In the genomic region with DNA sequence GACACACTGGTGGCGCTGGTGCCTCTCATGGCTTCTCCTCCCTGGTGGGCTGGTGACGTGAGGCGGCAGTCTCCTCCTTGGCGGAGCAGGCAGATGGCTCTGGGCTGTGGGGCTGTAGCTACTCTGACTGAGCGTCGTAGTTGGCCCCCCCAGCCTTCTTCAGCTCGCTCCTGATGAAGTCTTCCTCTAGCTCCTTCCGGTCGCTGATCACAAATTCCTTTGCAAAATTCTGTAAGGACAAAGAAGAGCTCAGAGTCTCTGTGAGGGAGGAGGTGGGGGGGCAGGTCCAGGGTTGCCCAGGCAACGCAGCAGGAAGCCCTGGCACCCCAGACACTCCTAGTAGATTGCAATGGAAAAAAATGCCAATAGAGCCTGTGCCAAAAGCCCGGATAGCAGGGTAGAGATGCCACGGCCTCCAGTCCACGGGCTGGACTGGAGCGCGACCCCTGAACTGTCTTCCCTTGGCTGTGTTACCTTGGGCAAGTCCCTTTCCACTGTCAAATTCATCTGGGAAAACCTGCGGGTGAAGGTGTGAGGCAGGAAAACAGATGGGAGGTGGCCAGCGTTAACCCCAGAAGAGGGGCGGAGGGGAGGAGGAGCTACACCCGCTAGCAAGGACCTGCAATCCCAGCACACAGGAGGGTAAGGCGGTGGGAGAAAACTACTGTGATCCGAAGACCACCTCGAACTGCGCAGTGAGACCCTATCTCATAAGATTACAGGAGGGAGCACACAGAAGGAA, we compare ENCODE assay signal across 11 mouse cellular contexts. TPM values are rescaled to one million over a fixed set of nuclear protein-coding genes. Genes with fewer than 3 reads are reported as not detected.
A peak's percentile ranks its signal among the peaks of the same experiment; 100 is the strongest.
DNase-seq lines count a peak whose midpoint lies in the region; ATAC-seq and TF ChIP-seq lines count a peak whose summit lies in the region.
"Had no signal": no experiment of that assay in that cellular context is flagged by ENCODE, and none has a peak within 500 bp of the region (broad histone marks: within the 10 kb centered on the region; RNA-seq: fewer than 3 reads in every experiment).

No protein-coding gene starts in this region.

- no peak overlapping the region for H3K4me2 ChIP-seq in forebrain, embryonic 12.5 days
- no peak overlapping the region for H3K4me2 ChIP-seq in intestine, embryonic 15.5 days (replicated peaks)
- H3K4me2 ChIP-seq: limb, embryonic 15.5 days had no signal

- DNase-seq in layer of hippocampus, adult 11-12 months (ENCODE audit: low spot score): peak; percentile 53
- DNase-seq in layer of hippocampus, postnatal 25 days (ENCODE audit: extremely low spot score in 1 of 2, low spot score in 1 of 2): no peak
- no peak for DNase-seq in heart, adult 8-10 months (ENCODE audit: low spot score)
- DNase-seq in kidney, adult 9 months: no peak
- DNase-seq: B cell, adult 2 months; lung, postnatal 14 days had no signal

- H3K27me3 ChIP-seq in forebrain, embryonic 12.5 days: no peaks in the 10 kb centered on the region
- no peaks in the 10 kb centered on the region for H3K27me3 ChIP-seq in intestine, embryonic 15.5 days (replicated peaks)
- H3K27me3 ChIP-seq: limb, embryonic 15.5 days had no signal

- no peak for TF ChIP-seq POLR2A in olfactory bulb, adult 2 months (IDR thresholded peaks at IDR 0.05; ENCODE audit: insufficient read depth, low read depth, low read length)

- peak overlapping the region; percentile 63; the same call in 1 of the 2 replicates for H3K27ac ChIP-seq in forebrain, embryonic 12.5 days
- peak overlapping the region; percentile 82 for H3K27ac ChIP-seq in intestine, embryonic 15.5 days
- peak overlapping the region; percentile 58 for H3K27ac ChIP-seq in olfactory bulb, adult 2 months (ENCODE audit: insufficient read depth, low read depth, low read length)
- H3K27ac ChIP-seq: limb, embryonic 15.5 days had no signal

- peaks cover 50% of the 10 kb centered on the region for H3K4me1 ChIP-seq in forebrain, embryonic 12.5 days
- H3K4me1 ChIP-seq in intestine, embryonic 15.5 days (replicated peaks): peaks cover 53% of the 10 kb centered on the region
- H3K4me1 ChIP-seq in olfactory bulb, adult 2 months (ENCODE audit: control insufficient read depth, insufficient read depth, low read length): peaks cover 61% of the 10 kb centered on the region

- H3K9ac ChIP-seq in forebrain, embryonic 12.5 days: no peak overlapping the region
- no peak overlapping the region for H3K9ac ChIP-seq in intestine, embryonic 15.5 days
- H3K9ac ChIP-seq: limb, embryonic 15.5 days had no signal

- no peak for TF ChIP-seq CTCF in olfactory bulb, adult 2 months (IDR thresholded peaks at IDR 0.05; ENCODE audit: insufficient read depth, low read depth, low read length)

- peak; percentile 57; the same call in 1 of the 2 replicates for ATAC-seq in forebrain, embryonic 12.5 days (ENCODE audit: low FRiP score)
- 0 out of 2 replicates have a peak, but pooled peaks have one; percentile 0 for ATAC-seq in intestine, embryonic 15.5 days
- no peak for ATAC-seq in megakaryocyte, adult 5-6 weeks (ENCODE audit: poor library complexity, severe bottlenecking)

- no peak overlapping the region for H3K4me3 ChIP-seq in forebrain, embryonic 12.5 days (replicated peaks)
- H3K4me3 ChIP-seq in intestine, embryonic 15.5 days (replicated peaks): no peak overlapping the region
- no peak overlapping the region for H3K4me3 ChIP-seq in olfactory bulb, adult 2 months (ENCODE audit: insufficient read depth, low read depth, low read length)
- H3K4me3 ChIP-seq: limb, embryonic 15.5 days had no signal

- H3K9me3 ChIP-seq in forebrain, embryonic 12.5 days: no peaks in the 10 kb centered on the region
- H3K9me3 ChIP-seq in intestine, embryonic 15.5 days: no peaks in the 10 kb centered on the region
- H3K9me3 ChIP-seq: limb, embryonic 15.5 days had no signal

- 50% methylated on average over 23 of the region's 23 CpGs for WGBS in forebrain, embryonic 12.5 days
- WGBS in intestine, embryonic 15.5 days: 84% methylated on average over 23 of the region's 23 CpGs
- 29% methylated on average over 23 of the region's 23 CpGs for WGBS in olfactory bulb, adult 2 months

- peaks cover 9% of the 10 kb centered on the region for H3K36me3 ChIP-seq in forebrain, embryonic 12.5 days (replicated peaks)
- H3K36me3 ChIP-seq in intestine, embryonic 15.5 days: peaks cover 12% of the 10 kb centered on the region

RNA-seq across cellular contexts. Expression of gene Cotl1, which starts 30.0 kb away (rescaled TPM):
- 100 to 1,000 TPM; 121 to 140 TPM for total RNA-seq in layer of hippocampus, postnatal 25 days (2021)
- 148 and 282 TPM in 2 replicates for polyA plus RNA-seq in forebrain, embryonic 12.5 days (2016; fragmentation: Nextera tagmentation; extraction: Ambion mirVana)
- polyA plus RNA-seq in intestine, embryonic 15.5 days (2015; fragmentation: Nextera tagmentation; extraction: Ambion mirVana): 152 and 167 TPM in 2 replicates
- not detected in 2 replicates for polyA plus RNA-seq in olfactory bulb, adult 2 months (2012; ENCODE audit: insufficient read depth, insufficient read length, low replicate concordance, missing spikeins)
- 10 to 100 TPM in 3 of 4 experiments, 1 to 10 TPM in 1; 9.6 to 26.9 (median 11.3) TPM for total RNA-seq in heart, adult 8-10 months (2022)
- 526 and 619 TPM in 2 replicates for total RNA-seq in megakaryocyte, adult 5-6 weeks (2015)
- 490 and 532 TPM in 2 replicates for total RNA-seq in megakaryocyte, adult 5-6 weeks (2017)

RNA-seq across cellular contexts. Expression of gene Tldc1, which starts 32.1 kb away (rescaled TPM):
- 10 to 100 TPM; 14.1 to 17.0 TPM for total RNA-seq in layer of hippocampus, postnatal 25 days (2021)
- polyA plus RNA-seq in forebrain, embryonic 12.5 days (2016; fragmentation: Nextera tagmentation; extraction: Ambion mirVana): 10.9 and 12.7 TPM in 2 replicates
- polyA plus RNA-seq in intestine, embryonic 15.5 days (2015; fragmentation: Nextera tagmentation; extraction: Ambion mirVana): 14.4 and 15.3 TPM in 2 replicates
- polyA plus RNA-seq in olfactory bulb, adult 2 months (2012; ENCODE audit: insufficient read depth, insufficient read length, low replicate concordance, missing spikeins): not detected in 2 replicates
- 10 to 100 TPM; 11.3 to 14.3 (median 12.1) TPM for total RNA-seq in heart, adult 8-10 months (2022)
- 2.2 and 2.6 TPM in 2 replicates for total RNA-seq in megakaryocyte, adult 5-6 weeks (2015)
- 2.9 and 4.3 TPM in 2 replicates for total RNA-seq in megakaryocyte, adult 5-6 weeks (2017)

RNA-seq across cellular contexts. Expression of gene Klhl36, which starts 51.8 kb away (rescaled TPM):
- total RNA-seq in layer of hippocampus, postnatal 25 days (2021): 1 to 10 TPM; 8.0 to 8.5 TPM
- polyA plus RNA-seq in forebrain, embryonic 12.5 days (2016; fragmentation: Nextera tagmentation; extraction: Ambion mirVana): 9.9 and 10.9 TPM in 2 replicates
- polyA plus RNA-seq in intestine, embryonic 15.5 days (2015; fragmentation: Nextera tagmentation; extraction: Ambion mirVana): 12.4 and 13.8 TPM in 2 replicates
- polyA plus RNA-seq in olfactory bulb, adult 2 months (2012; ENCODE audit: insufficient read depth, insufficient read length, low replicate concordance, missing spikeins): not detected in 2 replicates
- 1 to 10 TPM; 2.8 to 3.1 (median 2.9) TPM for total RNA-seq in heart, adult 8-10 months (2022)
- total RNA-seq in megakaryocyte, adult 5-6 weeks (2015): 2.7 and 5.5 TPM in 2 replicates
- total RNA-seq in megakaryocyte, adult 5-6 weeks (2017): 8.5 and 9.2 TPM in 2 replicates

Comparison
In these comparisons a context has a peak if more than half of its experiments do, and no peak if none do; other contexts are left out.
1. RNA of gene Cotl1, which starts 30.0 kb away (total RNA-seq): 490 to 619 TPM in megakaryocyte, adult 5-6 weeks and 121 to 140 TPM in layer of hippocampus, postnatal 25 days; 9.6 to 26.9 TPM in heart, adult 8-10 months; every median in the first group is over 4 times any median in the second.
2. Peak in every context shown above with its lines, with median percentiles within 50 percentile points of each other: H3K27ac ChIP-seq.